Mouse (Mus musculus): ENCODE data around the gene Ifi47. TPM values are rescaled to one million over a fixed set of nuclear protein-coding genes. Genes with fewer than 3 reads are reported as not detected.

Gene Ifi47
- polyA plus RNA-seq, 1 experiment = 16.9 TPM

DNA sequence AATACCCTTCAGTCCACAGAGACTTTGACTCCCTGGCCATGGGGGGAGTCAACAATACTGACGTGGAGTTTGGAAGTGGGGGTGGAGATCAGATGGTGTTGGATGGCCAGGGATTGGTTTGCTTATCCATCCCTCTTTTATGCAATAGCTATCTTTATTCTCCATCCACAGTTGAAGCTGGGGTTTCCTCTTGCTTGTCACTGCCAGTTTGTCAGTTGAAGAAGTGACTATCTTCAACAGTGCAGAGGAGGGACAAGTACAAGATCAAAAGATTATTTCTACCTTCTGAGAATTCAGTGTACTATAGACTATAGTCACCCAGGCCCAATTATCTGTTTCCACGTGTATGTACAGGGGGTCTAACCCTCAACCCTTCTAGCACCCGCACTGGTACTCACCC, 7.4 kb downstream of the Ifi47 start:
- Histone ChIP-seq H3K36me3 (ENCODE audit: control insufficient read depth, insufficient read depth, low read length) (no peaks in the 10 kb centered on the region), H3K27ac (ENCODE audit: insufficient read depth, low read length) (peak overlapping the region; percentile 33; the same call in 1 of the 2 replicates), H3K4me1 (ENCODE audit: control insufficient read depth, insufficient read depth, insufficient read length) (peaks cover 36% of the 10 kb centered on the region), H3K27me3 (ENCODE audit: control insufficient read depth, insufficient read depth, low read length) (no peaks in the 10 kb centered on the region), H3K4me3 (ENCODE audit: extremely low read depth, insufficient read depth, insufficient read length) (no peak overlapping the region)
- WGBS = 63% methylated on average over 3 of the region's 3 CpGs
- no peak for DNase-seq (ENCODE audit: low read depth in 1 of 2, low spot score in 2 of 2)
- no peak for TF ChIP-seq CTCF (IDR thresholded peaks at IDR 0.05; ENCODE audit: extremely low read depth, insufficient read depth, insufficient read length, insufficient replicate concordance)
- no peak for TF ChIP-seq POLR2A (IDR thresholded peaks at IDR 0.05; ENCODE audit: low read depth, low read length)

DNA sequence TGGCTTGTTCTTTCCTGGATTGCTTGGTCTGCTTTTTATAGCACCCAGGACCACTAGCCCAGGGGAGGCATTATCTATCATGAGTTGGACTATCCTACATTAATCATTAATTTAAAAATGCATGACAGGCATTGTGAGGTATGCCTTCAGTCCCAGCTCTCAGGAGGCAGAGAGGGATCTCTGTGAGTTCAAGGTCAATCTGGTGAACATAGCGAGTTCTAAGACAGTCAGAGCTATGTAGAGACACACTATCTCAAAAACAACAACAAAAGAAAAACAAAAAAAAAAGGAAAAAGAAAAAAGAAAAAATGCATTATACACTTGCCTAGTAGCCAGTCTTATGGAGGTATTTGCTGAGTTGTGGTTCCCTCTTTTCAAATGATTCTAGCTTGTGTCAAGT, 8.0 kb downstream of the Ifi47 start:
- peak overlapping the region; percentile 67 for H3K27ac ChIP-seq (ENCODE audit: insufficient read depth, low read length)
- no peaks in the 10 kb centered on the region for H3K36me3 ChIP-seq (ENCODE audit: control insufficient read depth, insufficient read depth, low read length)
- DNase-seq (ENCODE audit: low read depth in 1 of 2, low spot score in 2 of 2) = no peak
- 68% methylated on average over 1 of the region's 1 CpGs for WGBS
- H3K27me3 ChIP-seq (ENCODE audit: control insufficient read depth, insufficient read depth, low read length) = no peaks in the 10 kb centered on the region
- TF ChIP-seq CTCF (IDR thresholded peaks at IDR 0.05; ENCODE audit: extremely low read depth, insufficient read depth, insufficient read length, insufficient replicate concordance) (no peak), POLR2A (IDR thresholded peaks at IDR 0.05; ENCODE audit: low read depth, low read length) (no peak)
- H3K4me3 ChIP-seq (ENCODE audit: extremely low read depth, insufficient read depth, insufficient read length) = no peak overlapping the region
- H3K4me1 ChIP-seq (ENCODE audit: control insufficient read depth, insufficient read depth, insufficient read length) = peaks cover 36% of the 10 kb centered on the region

- no peaks in the 10 kb centered on the region for H3K36me3 ChIP-seq (ENCODE audit: control insufficient read depth, insufficient read depth, low read length)
- TF ChIP-seq POLR2A (IDR thresholded peaks at IDR 0.05; ENCODE audit: low read depth, low read length) (no peak), CTCF (IDR thresholded peaks at IDR 0.05; ENCODE audit: extremely low read depth, insufficient read depth, insufficient read length, insufficient replicate concordance) (peak; percentile 45; the same call in 1 of the 2 replicates)
- WGBS = 3% methylated on average over 3 of the region's 3 CpGs
- no peaks in the 10 kb centered on the region for H3K27me3 ChIP-seq (ENCODE audit: control insufficient read depth, insufficient read depth, low read length)
- no peak overlapping the region for H3K4me3 ChIP-seq (ENCODE audit: extremely low read depth, insufficient read depth, insufficient read length)
- peaks cover 36% of the 10 kb centered on the region for H3K4me1 ChIP-seq (ENCODE audit: control insufficient read depth, insufficient read depth, insufficient read length)
- DNase-seq (ENCODE audit: low read depth in 1 of 2, low spot score in 2 of 2) = peak; percentile 50 to 55
- H3K27ac ChIP-seq (ENCODE audit: insufficient read depth, low read length) = peak overlapping the region; percentile 67
Observed at GRCm38 (mm10) chr11:49084875-49085274, 8.5 kb downstream of the Ifi47 start.

DNA sequence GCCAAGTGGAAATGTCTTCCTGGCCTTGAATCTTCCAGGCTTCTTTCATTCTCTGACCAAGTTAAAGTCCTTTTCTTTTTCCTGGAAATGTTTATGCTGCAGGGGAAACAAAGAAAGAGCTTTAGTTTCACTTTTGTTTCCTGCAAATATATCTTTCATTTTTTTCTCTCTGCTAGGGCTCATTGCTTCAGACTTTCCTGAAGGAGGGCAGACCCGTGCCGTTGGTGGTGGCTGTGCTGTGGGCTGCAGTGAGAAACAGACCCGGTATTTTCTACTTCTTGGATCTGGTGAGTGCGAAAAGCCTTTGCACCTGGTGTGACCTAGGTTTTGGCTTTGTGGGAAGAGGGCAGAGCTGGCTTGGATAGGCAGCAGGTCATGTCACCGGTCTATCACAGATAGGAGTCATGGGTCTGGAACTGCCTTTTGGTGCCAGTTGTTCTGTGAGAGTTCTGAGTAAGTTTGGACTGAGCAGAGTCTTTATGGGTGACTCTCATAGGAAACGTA, 10.5 kb downstream of the Ifi47 start:
- H3K27me3 ChIP-seq (ENCODE audit: control insufficient read depth, insufficient read depth, low read length) = no peaks in the 10 kb centered on the region
- H3K27ac ChIP-seq (ENCODE audit: insufficient read depth, low read length) = peak overlapping the region; percentile 91
- H3K36me3 ChIP-seq (ENCODE audit: control insufficient read depth, insufficient read depth, low read length) = peaks cover 2% of the 10 kb centered on the region; the same call in 1 of the 2 replicates
- peak overlapping the region; percentile 80 for H3K4me3 ChIP-seq (ENCODE audit: extremely low read depth, insufficient read depth, insufficient read length)
- peaks cover 33% of the 10 kb centered on the region for H3K4me1 ChIP-seq (ENCODE audit: control insufficient read depth, insufficient read depth, insufficient read length)
- 2% methylated on average over 6 of the region's 6 CpGs for WGBS
- DNase-seq (ENCODE audit: low read depth in 1 of 2, low spot score in 2 of 2) = no peak
- TF ChIP-seq CTCF (IDR thresholded peaks at IDR 0.05; ENCODE audit: extremely low read depth, insufficient read depth, insufficient read length, insufficient replicate concordance) (no peak), POLR2A (IDR thresholded peaks at IDR 0.05; ENCODE audit: low read depth, low read length) (no peak; the same call in 1 of the 2 replicates)

GRCm38 (mm10) chr11:49087830-49088616, 11.6 kb downstream of the Ifi47 start:
- no peaks in the 10 kb centered on the region for H3K27me3 ChIP-seq (ENCODE audit: control insufficient read depth, insufficient read depth, low read length)
- TF ChIP-seq CTCF (IDR thresholded peaks at IDR 0.05; ENCODE audit: extremely low read depth, insufficient read depth, insufficient read length, insufficient replicate concordance) = no peak
- TF ChIP-seq POLR2A (IDR thresholded peaks at IDR 0.05; ENCODE audit: low read depth, low read length) = 0 out of 2 replicates have a peak, but pooled peaks have one; percentile 4
- DNase-seq (ENCODE audit: low read depth in 1 of 2, low spot score in 2 of 2) = peak in 1 of 2 experiments; percentile 65
- H3K36me3 ChIP-seq (ENCODE audit: control insufficient read depth, insufficient read depth, low read length) = peaks cover 2% of the 10 kb centered on the region; the same call in 1 of the 2 replicates
- 2% methylated on average over 22 of the region's 22 CpGs for WGBS
- H3K4me3 ChIP-seq (ENCODE audit: extremely low read depth, insufficient read depth, insufficient read length) = peak overlapping the region; percentile 73
- H3K27ac ChIP-seq (ENCODE audit: insufficient read depth, low read length) = peak overlapping the region; percentile 94
- H3K4me1 ChIP-seq (ENCODE audit: control insufficient read depth, insufficient read depth, insufficient read length) = peaks cover 33% of the 10 kb centered on the region

- Histone ChIP-seq H3K27ac (ENCODE audit: insufficient read depth, low read length) (peak overlapping the region; percentile 38; the same call in 1 of the 2 replicates), H3K4me1 (ENCODE audit: control insufficient read depth, insufficient read depth, insufficient read length) (peaks cover 26% of the 10 kb centered on the region), H3K4me3 (ENCODE audit: extremely low read depth, insufficient read depth, insufficient read length) (peak overlapping the region; percentile 73; the same call in 1 of the 2 replicates), H3K27me3 (ENCODE audit: control insufficient read depth, insufficient read depth, low read length) (no peaks in the 10 kb centered on the region), H3K36me3 (ENCODE audit: control insufficient read depth, insufficient read depth, low read length) (peaks cover 2% of the 10 kb centered on the region; the same call in 1 of the 2 replicates)
- WGBS = 75% methylated on average over 5 of the region's 5 CpGs
- DNase-seq (ENCODE audit: low read depth in 1 of 2, low spot score in 2 of 2) = no peak
- no peak for TF ChIP-seq CTCF (IDR thresholded peaks at IDR 0.05; ENCODE audit: extremely low read depth, insufficient read depth, insufficient read length, insufficient replicate concordance)
- no peak for TF ChIP-seq POLR2A (IDR thresholded peaks at IDR 0.05; ENCODE audit: low read depth, low read length)
Observed at GRCm38 (mm10) chr11:49088990-49089652, 12.7 kb downstream of the Ifi47 start.

Measured in spleen, adult 2 months (tissue).